Comparison of ENCODE assay signal across 16 mouse cellular contexts in the genomic region with DNA sequence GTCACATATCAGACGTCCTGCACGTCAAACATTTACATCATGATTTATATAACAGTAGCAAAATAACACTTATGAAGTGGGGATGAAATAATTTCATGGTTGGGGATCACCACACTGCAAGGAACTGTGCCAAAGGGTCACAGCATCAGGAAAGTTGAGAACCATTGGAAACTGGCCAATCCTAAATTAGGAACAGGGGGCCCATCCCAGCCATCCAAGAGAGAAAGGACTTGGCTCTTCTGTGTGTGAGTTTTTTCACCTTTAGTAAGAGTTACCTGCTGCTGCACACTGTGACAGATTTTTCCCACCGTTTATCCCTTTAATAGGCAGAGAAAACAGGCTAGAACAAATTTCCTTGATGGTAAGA.
A peak's percentile ranks its signal among the peaks of the same experiment; 100 is the strongest.
DNase-seq lines count a peak whose midpoint lies in the region; ATAC-seq and TF ChIP-seq lines count a peak whose summit lies in the region.
"Had no signal": no experiment of that assay in that cellular context is flagged by ENCODE, and none has a peak within 500 bp of the region (broad histone marks: within the 10 kb centered on the region; RNA-seq: fewer than 3 reads in every experiment).

No protein-coding gene starts in this region.

- H3K27me3 ChIP-seq in heart, embryonic 11.5 days (ENCODE audit: control insufficient read depth, insufficient read depth, low read length), result no peaks in the 10 kb centered on the region
- no peaks in the 10 kb centered on the region for H3K27me3 ChIP-seq in liver, embryonic 11.5 days (replicated peaks; ENCODE audit: control insufficient read depth, insufficient read depth, low read length)
- H3K27me3 ChIP-seq in heart, embryonic 16.5 days (ENCODE audit: control insufficient read depth, insufficient read depth, low read length), result no peaks in the 10 kb centered on the region
- no peaks in the 10 kb centered on the region for H3K27me3 ChIP-seq in liver, postnatal 0 days (ENCODE audit: insufficient read depth, low read length)
- no peaks in the 10 kb centered on the region for H3K27me3 ChIP-seq in forebrain, embryonic 15.5 days
- H3K27me3 ChIP-seq: kidney, embryonic 15.5 days; limb, embryonic 15.5 days had no signal

- no peaks in the 10 kb centered on the region for H3K9me3 ChIP-seq in heart, embryonic 11.5 days (replicated peaks; ENCODE audit: control insufficient read depth, low read length)
- H3K9me3 ChIP-seq in liver, embryonic 11.5 days (ENCODE audit: control insufficient read depth, low read length), result no peaks in the 10 kb centered on the region
- H3K9me3 ChIP-seq in heart, embryonic 16.5 days (replicated peaks; ENCODE audit: control insufficient read depth, low read length), result no peaks in the 10 kb centered on the region
- H3K9me3 ChIP-seq in liver, postnatal 0 days (ENCODE audit: low read length), result no peaks in the 10 kb centered on the region
- H3K9me3 ChIP-seq in forebrain, embryonic 15.5 days, result no peaks in the 10 kb centered on the region
- H3K9me3 ChIP-seq: kidney, embryonic 15.5 days; limb, embryonic 15.5 days had no signal

- no peak for TF ChIP-seq EP300 in liver, postnatal 0 days (IDR thresholded peaks at IDR 0.05; ENCODE audit: low read depth)

- H3K9ac ChIP-seq in heart, embryonic 11.5 days (ENCODE audit: low read depth, low read length), result no peak overlapping the region
- no peak overlapping the region for H3K9ac ChIP-seq in liver, embryonic 11.5 days (ENCODE audit: low read depth, low read length)
- no peak overlapping the region for H3K9ac ChIP-seq in heart, embryonic 16.5 days (ENCODE audit: low read length)
- H3K9ac ChIP-seq in liver, postnatal 0 days (replicated peaks), result no peak overlapping the region
- H3K9ac ChIP-seq in forebrain, embryonic 15.5 days (replicated peaks), result no peak overlapping the region
- H3K9ac ChIP-seq: kidney, embryonic 15.5 days; limb, embryonic 15.5 days had no signal

- no peak for DNase-seq in heart, adult 8-10 months (ENCODE audit: low spot score)
- DNase-seq in liver, embryonic 11.5 days (ENCODE audit: low spot score), result no peak
- DNase-seq in liver, result no peak
- no peak for DNase-seq in liver, postnatal 0 days
- no peak for DNase-seq in T-cell, adult 2 months (ENCODE audit: low spot score)
- DNase-seq: cerebellum, postnatal 25 days; gastrocnemius, postnatal 25 days; midbrain, embryonic 14.5 days; thymus, adult 18-20 months had no signal

- H3K4me2 ChIP-seq in heart, embryonic 11.5 days, result no peak overlapping the region
- no peak overlapping the region for H3K4me2 ChIP-seq in liver, embryonic 11.5 days
- H3K4me2 ChIP-seq in heart, embryonic 16.5 days (ENCODE audit: low read depth, low read length), result peak overlapping the region; percentile 22
- no peak overlapping the region for H3K4me2 ChIP-seq in liver, postnatal 0 days (ENCODE audit: low read depth, low read length)
- H3K4me2 ChIP-seq in forebrain, embryonic 15.5 days (replicated peaks), result no peak overlapping the region
- H3K4me2 ChIP-seq: kidney, embryonic 15.5 days; limb, embryonic 15.5 days had no signal

- H3K4me1 ChIP-seq in heart, embryonic 11.5 days (ENCODE audit: control insufficient read depth, insufficient read depth, low read length), result peaks cover 19% of the 10 kb centered on the region
- H3K4me1 ChIP-seq in liver, embryonic 11.5 days (replicated peaks; ENCODE audit: control insufficient read depth, insufficient read depth, low read length), result peaks cover 16% of the 10 kb centered on the region
- H3K4me1 ChIP-seq in heart, embryonic 16.5 days (ENCODE audit: control insufficient read depth, insufficient read depth, low read length), result peaks cover 49% of the 10 kb centered on the region
- peaks cover 22% of the 10 kb centered on the region for H3K4me1 ChIP-seq in liver, postnatal 0 days (ENCODE audit: insufficient read depth)
- no peaks in the 10 kb centered on the region for H3K4me1 ChIP-seq in forebrain, embryonic 15.5 days

- ATAC-seq in heart, embryonic 11.5 days (replicated peaks; ENCODE audit: insufficient number of reproducible peaks, low FRiP score, low TSS enrichment), result no peak
- no peak for ATAC-seq in liver, embryonic 11.5 days (replicated peaks; ENCODE audit: low FRiP score)
- ATAC-seq in heart, embryonic 16.5 days (replicated peaks; ENCODE audit: extremely low read depth, insufficient read depth, low FRiP score), result peak; percentile 78
- ATAC-seq in liver, postnatal 0 days, result peak; percentile 37; the same call in 1 of the 2 replicates
- ATAC-seq in forebrain, embryonic 15.5 days (replicated peaks), result no peak
- ATAC-seq: hindbrain, embryonic 16.5 days had no signal

- peak overlapping the region; percentile 89 for H3K27ac ChIP-seq in heart, embryonic 11.5 days (ENCODE audit: low read depth, low read length)
- peak overlapping the region; percentile 74; the same call in 1 of the 2 replicates for H3K27ac ChIP-seq in liver, embryonic 11.5 days (ENCODE audit: low read depth, low read length)
- H3K27ac ChIP-seq in heart, embryonic 16.5 days (ENCODE audit: low read length), result peak overlapping the region; percentile 99
- peak overlapping the region; percentile 85 for H3K27ac ChIP-seq in liver, postnatal 0 days (ENCODE audit: low read depth)
- H3K27ac ChIP-seq in forebrain, embryonic 15.5 days (replicated peaks), result no peak overlapping the region
- H3K27ac ChIP-seq: layer of hippocampus, adult 2 months; limb, embryonic 15.5 days had no signal

- H3K4me3 ChIP-seq in heart, embryonic 11.5 days (ENCODE audit: low read depth, low read length), result no peak overlapping the region
- H3K4me3 ChIP-seq in liver, embryonic 11.5 days (ENCODE audit: low read depth, low read length), result no peak overlapping the region
- H3K4me3 ChIP-seq in heart, embryonic 16.5 days (ENCODE audit: low read length), result no peak overlapping the region
- no peak overlapping the region for H3K4me3 ChIP-seq in liver, postnatal 0 days (ENCODE audit: low read depth, low read length)
- no peak overlapping the region for H3K4me3 ChIP-seq in forebrain, embryonic 15.5 days
- H3K4me3 ChIP-seq: kidney, embryonic 15.5 days; layer of hippocampus, adult 2 months; limb, embryonic 15.5 days had no signal

- 28% methylated on average over 3 of the region's 3 CpGs for WGBS in heart, embryonic 11.5 days (ENCODE audit: insufficient replicate concordance)
- WGBS in liver, embryonic 11.5 days, result 36% methylated on average over 3 of the region's 3 CpGs
- 18% methylated on average over 3 of the region's 3 CpGs for WGBS in heart, embryonic 16.5 days
- 45% methylated on average over 3 of the region's 3 CpGs for WGBS in liver, postnatal 0 days (ENCODE audit: insufficient replicate concordance)
- 82% methylated on average over 3 of the region's 3 CpGs for WGBS in forebrain, embryonic 15.5 days

- TF ChIP-seq CTCF in liver, postnatal 0 days (IDR thresholded peaks at IDR 0.05; ENCODE audit: low read depth), result no peak

- H3K36me3 ChIP-seq in heart, embryonic 11.5 days (ENCODE audit: control insufficient read depth, insufficient read depth, low read length), result no peaks in the 10 kb centered on the region
- H3K36me3 ChIP-seq in liver, embryonic 11.5 days (ENCODE audit: control insufficient read depth, insufficient read depth, low read length), result no peaks in the 10 kb centered on the region
- no peaks in the 10 kb centered on the region for H3K36me3 ChIP-seq in heart, embryonic 16.5 days (ENCODE audit: control insufficient read depth, insufficient read depth)
- H3K36me3 ChIP-seq in liver, postnatal 0 days (replicated peaks; ENCODE audit: insufficient read depth, low read length), result no peaks in the 10 kb centered on the region
- no peaks in the 10 kb centered on the region for H3K36me3 ChIP-seq in forebrain, embryonic 15.5 days
- H3K36me3 ChIP-seq: kidney, embryonic 15.5 days; limb, embryonic 15.5 days had no signal

Comparison
In these comparisons a context has a peak if more than half of its experiments do, and no peak if none do; other contexts are left out.
1. ATAC-seq: peak in heart, embryonic 16.5 days (single experiment) and liver, postnatal 0 days (single experiment); none in heart, embryonic 11.5 days (single experiment), liver, embryonic 11.5 days (single experiment) and forebrain, embryonic 15.5 days (single experiment).